Mouse (Mus musculus) gastrocnemius, adult 18-20 months (tissue): Measurements from ENCODE around the gene Aff4. TPM values are rescaled to one million over a fixed set of nuclear protein-coding genes. Genes with fewer than 3 reads are reported as not detected.
"Not testable (repeated sequence)": the region's sequence is repeated elsewhere in the genome, so short reads cannot be mapped to it uniquely, and the experiment has no call there.

Experiments used
- DNase-seq: peaks from one replicate; pipeline ENCODE4 v3.0.0; 2021; ENCODE audit warnings: low spot score
- total RNA-seq, 2 experiments: library from RNA; stranded (reverse); gene quantifications; 2 replicates each; pipeline ENCODE4 v1.2.3; 2021

Aff4 gene
- total RNA-seq, 2 experiments from 2014 or later: 90.1 to 93.8 TPM

GRCm38 (mm10) chr11:53336924-53337323 is 13.7 kb upstream of the Aff4 start:
- DNase-seq: no peak

GRCm38 (mm10) chr11:53337684-53338083 is 12.9 kb upstream of the Aff4 start:
- DNase-seq: no peak

GRCm38 (mm10) chr11:53341019-53341418 is 9.6 kb upstream of the Aff4 start:
- DNase-seq: not testable (repeated sequence)

GRCm38 (mm10) chr11:53342711-53343110 is 7.9 kb upstream of the Aff4 start:
- no peak for DNase-seq

GRCm38 (mm10) chr11:53345328-53345727 is 5.3 kb upstream of the Aff4 start:
- DNase-seq: no peak

- no peak for DNase-seq
Observed at GRCm38 (mm10) chr11:53345738-53346137, 4.9 kb upstream of the Aff4 start.

GRCm38 (mm10) chr11:53351224-53351942 is 750 bp downstream of the Aff4 start:
- peak; percentile 24 for DNase-seq

- no peak for DNase-seq
Observed at GRCm38 (mm10) chr11:53351943-53352590, 1.4 kb downstream of the Aff4 start.

GRCm38 (mm10) chr11:53358504-53359155 is 8.0 kb downstream of the Aff4 start:
- DNase-seq: no peak

- DNase-seq: no peak
Observed at GRCm38 (mm10) chr11:53367032-53367431, 16.4 kb downstream of the Aff4 start.

GRCm38 (mm10) chr11:53378918-53379317 is 28.3 kb downstream of the Aff4 start:
- peak; percentile 9 for DNase-seq

- no peak for DNase-seq
Observed at GRCm38 (mm10) chr11:53383758-53384428, 33.3 kb downstream of the Aff4 start.

GRCm38 (mm10) chr11:53393856-53394255 is 43.2 kb downstream of the Aff4 start:
- no peak for DNase-seq

- DNase-seq: no peak
Observed at GRCm38 (mm10) chr11:53403638-53404037, 53.0 kb downstream of the Aff4 start.

- DNase-seq: peak; percentile 21
Observed at GRCm38 (mm10) chr11:53411738-53412137, 61.1 kb downstream of the Aff4 start.

- DNase-seq: no peak
Observed at GRCm38 (mm10) chr11:53413871-53414270, 63.2 kb downstream of the Aff4 start.

GRCm38 (mm10) chr11:53418048-53418447 is 67.4 kb downstream of the Aff4 start:
- DNase-seq: no peak

GRCm38 (mm10) chr11:53423036-53423435 is 72.4 kb downstream of the Aff4 start, which contains the start of gene Leap2:
Gene Leap2 (minus strand): TSS chr11:53423170.
- no peak for DNase-seq

- DNase-seq: no peak
Observed at GRCm38 (mm10) chr11:53424826-53425225, 74.2 kb downstream of the Aff4 start.

- no peak for DNase-seq
Observed at GRCm38 (mm10) chr11:53425251-53425650, 74.6 kb downstream of the Aff4 start.

GRCm38 (mm10) chr11:53425711-53426255 is 75.2 kb downstream of the Aff4 start:
- DNase-seq: no peak

GRCm38 (mm10) chr11:53426914-53427313 is 76.3 kb downstream of the Aff4 start:
- DNase-seq: not testable (repeated sequence)
